Mouse (Mus musculus) CD4-positive naive resting alpha-beta T cell, adult 57 days (primary cell): Measurements from ENCODE around the gene Nkap. TPM values are rescaled to one million over a fixed set of nuclear protein-coding genes. Genes with fewer than 3 reads are reported as not detected.

Experiments
- total RNA-seq: library from RNA; stranded (reverse); gene quantifications from one replicate; pipeline ENCODE4 v1.2.4, GENCODE M21; 2023

The Nkap gene
- total RNA-seq: 16.9 TPM

DNA sequence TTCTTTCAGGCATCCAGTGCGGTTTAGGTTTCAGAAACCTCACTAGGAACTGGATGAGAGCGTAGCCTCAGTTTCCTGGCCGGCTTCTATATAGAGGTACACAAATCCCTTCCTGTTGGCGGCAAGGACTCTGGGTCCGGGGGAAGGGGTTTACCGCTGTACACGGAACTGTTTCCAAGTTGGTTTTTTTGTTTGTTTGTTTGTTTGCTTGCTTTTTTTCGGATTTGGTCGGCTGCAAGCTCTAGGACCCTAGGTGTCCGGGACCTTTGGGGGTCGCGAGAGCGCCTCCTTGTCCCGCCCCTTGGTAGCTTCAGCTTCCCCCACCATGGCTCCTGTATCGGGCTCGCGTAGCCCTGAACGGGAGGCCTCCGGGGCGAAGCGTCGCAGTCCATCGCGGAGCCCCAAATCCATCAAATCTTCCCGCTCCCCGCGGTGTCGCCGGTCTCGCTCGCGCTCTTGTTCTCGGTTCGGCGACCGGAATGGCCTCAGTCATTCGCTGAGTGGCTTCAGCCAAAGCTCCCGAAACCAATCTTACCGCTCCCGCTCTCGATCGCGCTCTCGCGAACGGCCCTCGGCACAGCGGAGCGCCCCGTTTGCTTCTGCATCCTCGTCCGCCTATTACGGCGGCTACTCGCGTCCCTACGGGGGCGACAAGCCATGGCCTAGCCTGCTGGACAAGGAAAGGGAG, at the start of gene Nkap:
Nkap (plus strand) TSS at position 125 of the 688 bp plus-strand sequence.

DNA sequence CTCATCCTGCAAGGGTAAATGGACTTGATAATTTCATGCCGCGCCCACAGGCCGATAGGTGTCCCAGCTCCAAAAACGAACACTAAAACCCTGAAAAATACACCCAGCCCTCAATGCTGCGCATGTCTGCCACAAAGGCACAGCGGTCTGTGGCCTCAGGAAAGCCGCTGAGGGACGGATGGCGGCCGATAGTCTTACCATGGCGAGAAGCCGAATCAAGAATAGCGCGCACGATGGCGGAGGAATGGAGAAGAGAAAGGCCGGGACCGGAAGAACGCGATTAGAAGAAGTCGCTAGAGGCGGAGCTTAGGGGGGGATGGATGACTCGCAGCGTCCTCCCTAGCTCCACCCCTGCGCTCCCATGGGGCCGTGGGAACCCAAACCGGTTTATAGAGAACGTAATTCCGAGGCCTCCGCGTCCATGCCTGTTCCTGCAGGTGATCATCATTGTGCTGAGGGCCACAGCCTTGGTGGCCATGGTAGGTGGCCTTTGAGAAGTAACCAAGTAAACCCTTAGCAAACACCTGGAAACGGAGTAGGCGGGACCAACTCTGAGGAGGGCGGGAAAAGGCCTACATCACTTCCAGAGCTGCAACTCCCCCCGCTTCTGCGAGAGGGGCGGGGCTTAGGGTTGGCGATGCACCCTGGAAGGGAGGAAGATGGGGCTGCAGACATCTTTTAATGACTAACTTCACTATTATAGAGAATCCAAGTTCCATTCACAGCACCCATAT, 41.5 kb upstream of the Nkap start, which contains the start of gene Rpl39:
Rpl39 (minus strand) TSS at position 476 of the 734 bp plus-strand sequence.

DNA sequence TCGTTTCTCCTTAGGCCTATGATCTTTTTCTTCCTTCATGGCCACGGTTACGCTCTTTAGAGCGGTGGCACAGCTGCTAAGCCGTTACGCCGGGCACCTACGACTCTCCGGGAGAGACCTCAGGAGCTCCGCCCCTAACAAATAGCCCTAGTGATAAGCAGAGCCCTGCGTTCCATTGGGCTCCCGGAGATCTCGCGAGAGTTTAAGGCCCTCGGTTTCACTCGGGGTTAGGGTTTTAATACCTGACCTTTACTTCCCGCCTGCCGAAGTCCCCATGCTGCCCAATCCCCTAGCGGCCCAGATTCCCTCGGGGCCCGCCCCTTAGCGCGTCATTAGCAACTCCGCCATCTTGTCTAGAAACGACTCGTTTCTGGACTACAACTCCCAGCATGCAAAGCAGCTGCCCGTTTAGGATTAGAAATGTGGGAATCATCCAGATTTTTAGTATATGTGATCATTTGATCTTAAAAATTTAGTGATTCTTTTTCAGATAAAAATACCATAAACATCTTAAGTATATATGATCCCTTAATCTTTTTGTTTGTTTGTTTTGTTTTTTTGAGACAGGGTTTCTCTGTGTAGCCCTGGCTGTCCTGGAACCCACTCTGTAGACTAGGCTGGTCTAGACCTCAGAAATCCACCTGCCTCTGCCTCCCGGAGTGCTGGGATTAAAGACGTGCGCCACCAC, 16.3 kb upstream of the Nkap start, which contains the start of gene Upf3b:
Upf3b (minus strand) TSS at position 130 of the 688 bp plus-strand sequence.

DNA sequence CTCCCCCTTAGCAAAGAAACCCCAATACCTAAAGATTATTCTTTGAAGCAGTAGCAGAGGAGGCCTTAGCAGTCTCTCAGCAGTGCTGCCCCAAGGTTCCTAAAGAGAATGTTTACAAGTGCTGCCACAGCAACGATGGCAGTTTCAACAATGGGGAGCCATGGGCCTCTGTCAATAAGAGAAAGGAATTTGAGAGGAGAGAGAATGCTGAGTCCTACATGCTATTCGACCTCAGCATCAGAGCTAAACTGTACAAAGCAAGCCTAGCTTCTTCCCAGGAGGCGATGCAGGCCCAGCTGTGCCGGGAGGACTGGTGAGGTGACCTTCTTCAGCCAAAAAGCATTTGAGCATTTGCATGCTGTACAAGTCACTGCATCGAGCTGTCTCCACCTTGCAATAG, 42.1 kb downstream of the Nkap start, which contains the start of gene Akap14:
Akap14 (minus strand) TSS at position 101 of the 400 bp plus-strand sequence.

DNA sequence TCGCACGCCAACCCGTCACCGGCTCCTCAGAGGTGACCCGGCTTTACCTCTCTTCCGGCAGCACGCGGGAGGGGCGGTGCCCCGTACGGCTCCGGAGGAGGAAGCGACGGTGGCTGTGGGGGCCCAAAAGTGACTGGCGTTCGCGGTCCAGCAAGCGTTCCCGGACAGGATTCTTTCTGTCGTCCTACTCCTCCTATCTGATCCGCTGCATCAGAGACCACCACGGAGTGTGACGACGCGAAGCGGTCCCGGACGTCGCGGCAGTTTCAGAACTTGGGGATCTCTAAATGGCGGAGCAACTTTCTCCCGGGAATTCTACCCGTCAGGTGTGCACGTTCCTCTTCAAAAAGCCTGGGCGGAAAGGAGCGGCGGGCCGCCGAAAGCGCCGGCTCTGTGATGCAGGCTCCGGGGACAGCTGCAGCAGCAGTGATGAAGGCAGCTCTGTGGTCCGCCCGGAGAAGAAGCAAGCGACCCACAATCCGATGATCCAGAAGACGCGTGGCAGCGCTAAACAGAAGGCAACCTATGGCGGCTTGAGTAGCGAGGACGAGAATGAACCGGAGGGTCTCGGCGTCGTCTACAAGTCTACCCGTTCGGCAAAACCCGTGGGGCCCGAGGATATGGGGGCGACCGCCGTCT, 64.6 kb downstream of the Nkap start, which contains the start of the genes Ndufa1 and Rnf113a1:
Ndufa1 (minus strand) TSS at position 59 of the 639 bp plus-strand sequence.
Rnf113a1 (plus strand) TSS at position 141 of the 639 bp plus-strand sequence.

Other genes with a start within 250 kb of the Nkap start
- 15.8 TPM for gene Nkrf, start 223.9 kb upstream of the Nkap start, total RNA-seq
- gene Sept6, start 135.0 kb upstream of the Nkap start, total RNA-seq: 151 TPM
- not detected for gene Sowahd, start 78.0 kb upstream of the Nkap start, total RNA-seq
- gene Rpl39, start 41.4 kb upstream of the Nkap start, total RNA-seq: 1,478 TPM
- 27.4 TPM for gene Upf3b, start 16.5 kb upstream of the Nkap start, total RNA-seq
- not detected for gene Akap14, start 42.0 kb downstream of the Nkap start, total RNA-seq
- gene Ndufa1, start 64.4 kb downstream of the Nkap start, total RNA-seq: 87.6 TPM
- 3.2 TPM for gene Rnf113a1, start 64.5 kb downstream of the Nkap start, total RNA-seq
- not detected for gene Gm9, start 84.2 kb downstream of the Nkap start, total RNA-seq
- gene Rhox1, start 95.5 kb downstream of the Nkap start, total RNA-seq: not detected
- not detected for gene Rhox2a, start 118.2 kb downstream of the Nkap start, total RNA-seq
- gene Rhox3a, start 123.1 kb downstream of the Nkap start, total RNA-seq: not detected
- gene Rhox4a, start 138.5 kb downstream of the Nkap start, total RNA-seq: not detected